Mouse (Mus musculus) testis, adult 2 months (tissue): ENCODE results near the gene Rimbp3. TPM values are rescaled to one million over a fixed set of nuclear protein-coding genes. Genes with fewer than 3 reads are reported as not detected.
"Not testable (repeated sequence)": the region's sequence is repeated elsewhere in the genome, so short reads cannot be mapped to it uniquely, and the experiment has no call there.

Experiments used
- H3K27ac ChIP-seq: fragments of 200-500 bp; 2 replicates; pipeline ENCODE4 v1.5.1; 2012; ENCODE audit warnings: low read depth, low read length; ENCODE audit not compliant: control insufficient read depth, insufficient read depth
- H3K27me3 ChIP-seq: fragments of 200-500 bp; 2 replicates; pipeline ENCODE4 v1.6.1; 2012; ENCODE audit warnings: mild to moderate bottlenecking, low read length, moderate library complexity; ENCODE audit not compliant: control insufficient read depth, insufficient read depth
- H3K36me3 ChIP-seq: fragments of 200-500 bp; 2 replicates; pipeline ENCODE4 v1.6.1; 2012; ENCODE audit warnings: mild to moderate bottlenecking, low read length; ENCODE audit not compliant: control insufficient read depth, insufficient read depth
- H3K4me1 ChIP-seq: fragments of 200-500 bp; 2 replicates; pipeline ENCODE4 v1.6.1; 2012; ENCODE audit warnings: low read length; ENCODE audit not compliant: control insufficient read depth, insufficient read depth
- H3K4me3 ChIP-seq: fragments of 200-500 bp; 2 replicates; pipeline ENCODE4 v1.5.1; 2012; ENCODE audit warnings: low read depth, mild to moderate bottlenecking, low read length, moderate library complexity, mixed read lengths; ENCODE audit not compliant: control insufficient read depth
- CTCF ChIP-seq: fragments of 200-500 bp; IDR thresholded peaks from 2 replicates; pipeline ENCODE4 v1.5.1; 2012; ENCODE audit warnings: low read depth, mild to moderate bottlenecking, inconsistent platforms, low read length, moderate library complexity; ENCODE audit not compliant: control insufficient read depth, insufficient read depth, insufficient replicate concordance
- POLR2A ChIP-seq: fragments of 200-500 bp; IDR thresholded peaks from 2 replicates; pipeline ENCODE4 v1.6.1; 2012; ENCODE audit warnings: low read depth, mild to moderate bottlenecking, inconsistent platforms, low read length, moderate library complexity; ENCODE audit not compliant: control insufficient read depth
- polyA plus RNA-seq: library from polyadenylated mRNA; depleted of rRNA; stranded (reverse); fragments of >200 nt; gene quantifications from 2 replicates; pipeline ENCODE4 v1.2.3, GENCODE M21; 2012

Gene Rimbp3
- polyA plus RNA-seq, 1 experiment = 159 TPM

- Histone ChIP-seq H3K27me3 (no peaks in the 10 kb centered on the region), H3K36me3 (no peaks in the 10 kb centered on the region), H3K4me3 (no peak overlapping the region), H3K4me1 (peaks cover 5% of the 10 kb centered on the region; the same call in 1 of the 2 replicates), H3K27ac (no peak overlapping the region)
- TF ChIP-seq CTCF (no peak), POLR2A (no peak)
These were observed 11.8 kb downstream of the Rimbp3 start for GRCm38 (mm10) chr16:17220127-17220733.

GRCm38 (mm10) chr16:17222197-17222596 lies 13.8 kb downstream of the Rimbp3 start:
- Histone ChIP-seq H3K27ac (no peak overlapping the region), H3K4me3 (no peak overlapping the region), H3K4me1 (peaks cover 5% of the 10 kb centered on the region; the same call in 1 of the 2 replicates), H3K36me3 (no peaks in the 10 kb centered on the region), H3K27me3 (no peaks in the 10 kb centered on the region)
- TF ChIP-seq POLR2A (no peak), CTCF (no peak)

GRCm38 (mm10) chr16:17225584-17225983 lies 17.2 kb downstream of the Rimbp3 start:
- Histone ChIP-seq H3K4me1 (peaks cover 2% of the 10 kb centered on the region; the same call in 1 of the 2 replicates), H3K4me3 (no peak overlapping the region), H3K36me3 (no peaks in the 10 kb centered on the region), H3K27ac (no peak overlapping the region), H3K27me3 (no peaks in the 10 kb centered on the region)
- no peak for TF ChIP-seq POLR2A
- TF ChIP-seq CTCF = no peak

- H3K36me3 ChIP-seq = no peaks in the 10 kb centered on the region
- TF ChIP-seq POLR2A = no peak
- TF ChIP-seq CTCF = no peak
- no peaks in the 10 kb centered on the region for H3K27me3 ChIP-seq
- H3K27ac ChIP-seq = no peak overlapping the region
- peaks cover 2% of the 10 kb centered on the region; the same call in 1 of the 2 replicates for H3K4me1 ChIP-seq
- no peak overlapping the region for H3K4me3 ChIP-seq
These were observed 18.1 kb downstream of the Rimbp3 start for GRCm38 (mm10) chr16:17226496-17226895.

- peaks cover 13% of the 10 kb centered on the region for H3K4me1 ChIP-seq
- H3K27ac ChIP-seq, H3K36me3 ChIP-seq, H3K27me3 ChIP-seq, H3K4me3 ChIP-seq: not testable (repeated sequence)
These were observed 23.1 kb downstream of the Rimbp3 start for GRCm38 (mm10) chr16:17231523-17231922.

GRCm38 (mm10) chr16:17232794-17233701 lies 24.6 kb downstream of the Rimbp3 start, which contains the start of gene Hic2:
Gene Hic2 (plus strand): TSS chr16:17233572.
- H3K4me3 ChIP-seq = peak within 1 kb of the TSS; percentile 87
- TF ChIP-seq POLR2A = peak; percentile 84
- TF ChIP-seq CTCF = no peak
- peak within 1 kb of the TSS; percentile 71 for H3K27ac ChIP-seq
- peaks cover 13% of the 10 kb centered on the region for H3K4me1 ChIP-seq
- no peaks in the 10 kb centered on the region for H3K27me3 ChIP-seq
- H3K36me3 ChIP-seq = no peaks in the 10 kb centered on the region

- Histone ChIP-seq H3K4me3 (peak overlapping the region; percentile 87), H3K4me1 (peaks cover 13% of the 10 kb centered on the region), H3K36me3 (no peaks in the 10 kb centered on the region), H3K27ac (peak overlapping the region; percentile 71), H3K27me3 (no peaks in the 10 kb centered on the region)
- TF ChIP-seq CTCF (no peak), POLR2A (no peak)
These were observed 25.5 kb downstream of the Rimbp3 start for GRCm38 (mm10) chr16:17233702-17234498.
